Mouse (Mus musculus): ENCODE data around the gene Dact3. TPM values are rescaled to one million over a fixed set of nuclear protein-coding genes. Genes with fewer than 3 reads are reported as not detected.

Dact3 gene
- total RNA-seq (2015) (0.09 and 0.23 TPM in 2 replicates), total RNA-seq (2017) (0.15 and 0.16 TPM in 2 replicates)

- no peak for ATAC-seq (ENCODE audit: poor library complexity, severe bottlenecking)
Measured at GRCm38 (mm10) chr7:16875310-16875325, at the start of gene Dact3. TSS of gene Dact3 (plus strand) at chr7:16875317.

- ATAC-seq (ENCODE audit: poor library complexity, severe bottlenecking) = peak; percentile 79
Measured at GRCm38 (mm10) chr7:16825785-16826184, 49.3 kb upstream of the Dact3 start.

GRCm38 (mm10) chr7:16826571-16826970, 48.5 kb upstream of the Dact3 start:
- ATAC-seq (ENCODE audit: poor library complexity, severe bottlenecking) = no peak

- peak; percentile 64 for ATAC-seq (ENCODE audit: poor library complexity, severe bottlenecking)
Measured at GRCm38 (mm10) chr7:16827274-16827673, 47.8 kb upstream of the Dact3 start.

GRCm38 (mm10) chr7:16830449-16830848, 44.7 kb upstream of the Dact3 start:
- no peak for ATAC-seq (ENCODE audit: poor library complexity, severe bottlenecking)

GRCm38 (mm10) chr7:16837916-16838803, 37.0 kb upstream of the Dact3 start:
- ATAC-seq (ENCODE audit: poor library complexity, severe bottlenecking) = no peak

- ATAC-seq (ENCODE audit: poor library complexity, severe bottlenecking) = no peak
Measured at GRCm38 (mm10) chr7:16838804-16839426, 36.2 kb upstream of the Dact3 start.

GRCm38 (mm10) chr7:16839427-16840108, 35.5 kb upstream of the Dact3 start:
- ATAC-seq (ENCODE audit: poor library complexity, severe bottlenecking) = no peak

- ATAC-seq (ENCODE audit: poor library complexity, severe bottlenecking) = no peak
Measured at GRCm38 (mm10) chr7:16840109-16840491, 35.0 kb upstream of the Dact3 start.

- ATAC-seq (ENCODE audit: poor library complexity, severe bottlenecking) = no peak
Measured at GRCm38 (mm10) chr7:16841078-16841477, 34.0 kb upstream of the Dact3 start.

GRCm38 (mm10) chr7:16841561-16842560, 33.3 kb upstream of the Dact3 start:
- ATAC-seq (ENCODE audit: poor library complexity, severe bottlenecking) = peak; percentile 58

GRCm38 (mm10) chr7:16842645-16843063, 32.5 kb upstream of the Dact3 start, which contains the start of gene Prkd2:
TSS of gene Prkd2 (plus strand) at chr7:16842902.
- ATAC-seq (ENCODE audit: poor library complexity, severe bottlenecking) = peak; percentile 70

- peak; percentile 19 for ATAC-seq (ENCODE audit: poor library complexity, severe bottlenecking)
Measured at GRCm38 (mm10) chr7:16843441-16844171, 31.5 kb upstream of the Dact3 start.

GRCm38 (mm10) chr7:16844696-16845071, 30.4 kb upstream of the Dact3 start:
- ATAC-seq (ENCODE audit: poor library complexity, severe bottlenecking) = no peak

GRCm38 (mm10) chr7:16845072-16845819, 29.9 kb upstream of the Dact3 start:
- ATAC-seq (ENCODE audit: poor library complexity, severe bottlenecking) = peak; percentile 13; the same call in 1 of the 2 replicates

GRCm38 (mm10) chr7:16845820-16846167, 29.3 kb upstream of the Dact3 start:
- ATAC-seq (ENCODE audit: poor library complexity, severe bottlenecking) = no peak

- ATAC-seq (ENCODE audit: poor library complexity, severe bottlenecking) = no peak
Measured at GRCm38 (mm10) chr7:16846775-16847174, 28.3 kb upstream of the Dact3 start.

- ATAC-seq (ENCODE audit: poor library complexity, severe bottlenecking) = no peak
Measured at GRCm38 (mm10) chr7:16847507-16847906, 27.6 kb upstream of the Dact3 start.

- ATAC-seq (ENCODE audit: poor library complexity, severe bottlenecking) = no peak
Measured at GRCm38 (mm10) chr7:16848579-16848978, 26.5 kb upstream of the Dact3 start.

GRCm38 (mm10) chr7:16851636-16852035, 23.5 kb upstream of the Dact3 start:
- ATAC-seq (ENCODE audit: poor library complexity, severe bottlenecking) = no peak
